ENCODE assay signal across 8 mouse cellular contexts in genomic region chr17:45556107-45556489, GRCm38 (mm10). TPM values are rescaled to one million over a fixed set of nuclear protein-coding genes. Genes with fewer than 3 reads are reported as not detected.
DNase-seq lines count a peak whose midpoint lies in the region; ATAC-seq and TF ChIP-seq lines count a peak whose summit lies in the region.

No protein-coding gene starts in this region.

- peak overlapping the region; percentile 80 for H3K9ac ChIP-seq in limb, embryonic 13.5 days

- no peak for ATAC-seq in megakaryocyte, adult 5-6 weeks (ENCODE audit: poor library complexity, severe bottlenecking)
- no peak for ATAC-seq in limb, embryonic 13.5 days (ENCODE audit: low FRiP score, low read depth)

- H3K27me3 ChIP-seq in megakaryocyte, embryonic 14.5 days (replicated peaks), result peaks cover 30% of the 10 kb centered on the region
- peaks cover 32% of the 10 kb centered on the region for H3K27me3 ChIP-seq in limb, embryonic 13.5 days
- H3K27me3 ChIP-seq in small intestine, adult 2 months (ENCODE audit: control insufficient read depth, insufficient read depth, low read length), result peaks cover 5% of the 10 kb centered on the region; the same call in 1 of the 2 replicates

- H3K4me3 ChIP-seq in megakaryocyte, embryonic 14.5 days (replicated peaks), result peak overlapping the region; percentile 96
- peak overlapping the region; percentile 69 for H3K4me3 ChIP-seq in limb, embryonic 13.5 days
- H3K4me3 ChIP-seq in small intestine, adult 2 months (ENCODE audit: low read depth, low read length), result peak overlapping the region; percentile 75

- H3K4me1 ChIP-seq in megakaryocyte, embryonic 14.5 days, result peaks cover 83% of the 10 kb centered on the region
- peaks cover 19% of the 10 kb centered on the region for H3K4me1 ChIP-seq in limb, embryonic 13.5 days
- peaks cover 7% of the 10 kb centered on the region for H3K4me1 ChIP-seq in small intestine, adult 2 months (ENCODE audit: control insufficient read depth, insufficient read depth, insufficient read length, low read length)

- no peaks in the 10 kb centered on the region for H3K9me3 ChIP-seq in megakaryocyte, embryonic 14.5 days
- H3K9me3 ChIP-seq in limb, embryonic 13.5 days, result no peaks in the 10 kb centered on the region

- TF ChIP-seq POLR2A in small intestine, adult 2 months (IDR thresholded peaks at IDR 0.05; ENCODE audit: low read depth, low read length), result no peak

- H3K27ac ChIP-seq in limb, embryonic 13.5 days, result no peak overlapping the region
- peak overlapping the region; percentile 61; the same call in 1 of the 2 replicates for H3K27ac ChIP-seq in small intestine, adult 2 months (ENCODE audit: insufficient read depth, low read depth, low read length)

- DNase-seq in cerebellum, adult 11 months, result peak; percentile 32
- DNase-seq in cerebellum, postnatal 14 days, result no peak
- DNase-seq in urinary bladder, adult 2 months (ENCODE audit: low spot score), result no peak
- DNase-seq in right cerebral cortex, postnatal 14 days, result no peak

- H3K36me3 ChIP-seq in megakaryocyte, embryonic 14.5 days (replicated peaks; ENCODE audit: low read length), result peaks cover 30% of the 10 kb centered on the region
- H3K36me3 ChIP-seq in limb, embryonic 13.5 days, result no peaks in the 10 kb centered on the region
- H3K36me3 ChIP-seq in small intestine, adult 2 months (ENCODE audit: control insufficient read depth, insufficient read depth, low read length), result no peaks in the 10 kb centered on the region

- H3K4me2 ChIP-seq in limb, embryonic 13.5 days (replicated peaks), result peak overlapping the region; percentile 96

- no peak for TF ChIP-seq CTCF in small intestine, adult 2 months (IDR thresholded peaks at IDR 0.05; ENCODE audit: extremely low read depth, insufficient read length, insufficient replicate concordance, low read depth, low read length)

- 2% methylated on average over 14 of the region's 14 CpGs for WGBS in limb, embryonic 13.5 days
- 1% methylated on average over 14 of the region's 14 CpGs for WGBS in small intestine, adult 2 months

RNA-seq across cellular contexts. Expression of gene Nfkbie, which starts 0.6 kb away (rescaled TPM):
- polyA plus RNA-seq in megakaryocyte, embryonic 14.5 days (2012; ENCODE audit: insufficient read depth, low replicate concordance), result 9.1 and 12.3 TPM in 2 replicates
- 10.4 and 11.1 TPM in 2 replicates for total RNA-seq in megakaryocyte, adult 5-6 weeks (2015)
- total RNA-seq in megakaryocyte, adult 5-6 weeks (2017), result 13.4 and 14.0 TPM in 2 replicates
- polyA plus RNA-seq in limb, embryonic 13.5 days (2015; fragmentation: Nextera tagmentation; extraction: Ambion mirVana), result 6.2 and 6.3 TPM in 2 replicates
- polyA plus RNA-seq in small intestine, adult 2 months (2012; rRNA removed), result 4.6 and 6.2 TPM in 2 replicates
- 5.7 and 6.1 TPM in 2 replicates for polyA plus RNA-seq in urinary bladder, adult 2 months (2012; rRNA removed)

RNA-seq across cellular contexts. Expression of gene Tmem151b, which starts 6.6 kb away (rescaled TPM):
- polyA plus RNA-seq in megakaryocyte, embryonic 14.5 days (2012; ENCODE audit: insufficient read depth, low replicate concordance), result 0.93 and 1.1 TPM in 2 replicates
- total RNA-seq in megakaryocyte, adult 5-6 weeks (2015), result not detected in 2 replicates
- not detected in 2 replicates for total RNA-seq in megakaryocyte, adult 5-6 weeks (2017)
- 10.0 and 10.5 TPM in 2 replicates for polyA plus RNA-seq in limb, embryonic 13.5 days (2015; fragmentation: Nextera tagmentation; extraction: Ambion mirVana)
- 0.53 and 0.94 TPM in 2 replicates for polyA plus RNA-seq in small intestine, adult 2 months (2012; rRNA removed)
- 0.51 and 0.81 TPM in 2 replicates for polyA plus RNA-seq in urinary bladder, adult 2 months (2012; rRNA removed)

RNA-seq across cellular contexts. Expression of gene Slc35b2, which starts 7.6 kb away (rescaled TPM):
- polyA plus RNA-seq in megakaryocyte, embryonic 14.5 days (2012; ENCODE audit: insufficient read depth, low replicate concordance), result 24.8 and 30.6 TPM in 2 replicates
- 33.7 and 44.9 TPM in 2 replicates for total RNA-seq in megakaryocyte, adult 5-6 weeks (2015)
- 48.2 and 52.2 TPM in 2 replicates for total RNA-seq in megakaryocyte, adult 5-6 weeks (2017)
- polyA plus RNA-seq in limb, embryonic 13.5 days (2015; fragmentation: Nextera tagmentation; extraction: Ambion mirVana), result 114 and 127 TPM in 2 replicates
- polyA plus RNA-seq in small intestine, adult 2 months (2012; rRNA removed), result 98.2 and 105 TPM in 2 replicates
- 62.3 and 69.4 TPM in 2 replicates for polyA plus RNA-seq in urinary bladder, adult 2 months (2012; rRNA removed)

RNA-seq across cellular contexts. Expression of gene Hsp90ab1, which starts 17.0 kb away (rescaled TPM):
- 292 and 435 TPM in 2 replicates for polyA plus RNA-seq in megakaryocyte, embryonic 14.5 days (2012; ENCODE audit: insufficient read depth, low replicate concordance)
- 448 and 487 TPM in 2 replicates for total RNA-seq in megakaryocyte, adult 5-6 weeks (2015)
- total RNA-seq in megakaryocyte, adult 5-6 weeks (2017), result 829 and 973 TPM in 2 replicates
- 1,635 and 1,682 TPM in 2 replicates for polyA plus RNA-seq in limb, embryonic 13.5 days (2015; fragmentation: Nextera tagmentation; extraction: Ambion mirVana)
- polyA plus RNA-seq in small intestine, adult 2 months (2012; rRNA removed), result 93.8 and 157 TPM in 2 replicates
- 635 and 857 TPM in 2 replicates for polyA plus RNA-seq in urinary bladder, adult 2 months (2012; rRNA removed)

RNA-seq across cellular contexts. Expression of gene Tcte1, which starts 32.9 kb away (rescaled TPM):
- 0.12 TPM in 1 of 2 replicates, not detected in the other for polyA plus RNA-seq in megakaryocyte, embryonic 14.5 days (2012; ENCODE audit: insufficient read depth, low replicate concordance)
- total RNA-seq in megakaryocyte, adult 5-6 weeks (2015), result not detected in 2 replicates
- not detected in 2 replicates for total RNA-seq in megakaryocyte, adult 5-6 weeks (2017)
- polyA plus RNA-seq in limb, embryonic 13.5 days (2015; fragmentation: Nextera tagmentation; extraction: Ambion mirVana), result 0.80 and 1.0 TPM in 2 replicates
- 0.04 TPM in 2 replicates for polyA plus RNA-seq in small intestine, adult 2 months (2012; rRNA removed)
- 0.01 TPM in 1 of 2 replicates, not detected in the other for polyA plus RNA-seq in urinary bladder, adult 2 months (2012; rRNA removed)
